In genomic region chr4:149794010-149794338, GRCm38 (mm10) we compare ENCODE assay signal across 15 mouse cellular contexts. TPM values are rescaled to one million over a fixed set of nuclear protein-coding genes. Genes with fewer than 3 reads are reported as not detected.
A peak's percentile ranks its signal among the peaks of the same experiment; 100 is the strongest.
DNase-seq lines count a peak whose midpoint lies in the region; ATAC-seq and TF ChIP-seq lines count a peak whose summit lies in the region.
"Had no signal": no experiment of that assay in that cellular context is flagged by ENCODE, and none has a peak within 500 bp of the region (broad histone marks: within the 10 kb centered on the region; RNA-seq: fewer than 3 reads in every experiment).

No protein-coding gene starts in this region.

- H3K4me2 ChIP-seq in hindbrain, embryonic 13.5 days = no peak overlapping the region
- H3K4me2 ChIP-seq in liver, embryonic 14.5 days (ENCODE audit: low read depth) = no peak overlapping the region
- H3K4me2 ChIP-seq: forebrain, embryonic 15.5 days; neural tube, embryonic 12.5 days had no signal

- H3K27me3 ChIP-seq in hindbrain, embryonic 10.5 days (ENCODE audit: insufficient read depth, poor library complexity, severe bottlenecking) = peaks cover 13% of the 10 kb centered on the region; the same call in 1 of the 2 replicates
- H3K27me3 ChIP-seq in hindbrain, embryonic 13.5 days = no peaks in the 10 kb centered on the region
- H3K27me3 ChIP-seq in liver, embryonic 14.5 days (ENCODE audit: control insufficient read depth, insufficient read depth, low read length) = no peaks in the 10 kb centered on the region
- H3K27me3 ChIP-seq: forebrain, embryonic 15.5 days; neural tube, embryonic 12.5 days; Patski had no signal

- ATAC-seq in hindbrain, embryonic 13.5 days (ENCODE audit: low FRiP score) = no peak
- peak; percentile 27; the same call in 1 of the 2 replicates for ATAC-seq in liver, embryonic 14.5 days (ENCODE audit: insufficient read depth)
- ATAC-seq: forebrain, embryonic 15.5 days; hindbrain, postnatal 0 days; Patski had no signal

- DNase-seq in hindbrain, embryonic 10.5 days (ENCODE audit: low spot score) = peak; percentile 23
- peak; percentile 65 for DNase-seq in lung, postnatal 36 days
- no peak for DNase-seq in lung, adult 2 months
- no peak for DNase-seq in liver, embryonic 14.5 days (ENCODE audit: low read depth in 3 of 3, low spot score in 3 of 3)
- DNase-seq in yolk sac, embryonic 10.5 days (ENCODE audit: low spot score) = peak; percentile 85
- DNase-seq in cerebellum, postnatal 14 days = no peak
- DNase-seq in frontal cortex, adult 2 months (ENCODE audit: extremely low spot score in 1 of 2, low spot score in 1 of 2) = no peak
- DNase-seq: cerebellum, postnatal 36 days; gastrocnemius, postnatal 10 days; spleen, adult 18-20 months had no signal

- no peaks in the 10 kb centered on the region for H3K9me3 ChIP-seq in hindbrain, embryonic 10.5 days
- no peaks in the 10 kb centered on the region for H3K9me3 ChIP-seq in hindbrain, embryonic 13.5 days
- no peaks in the 10 kb centered on the region for H3K9me3 ChIP-seq in liver, embryonic 14.5 days (ENCODE audit: control insufficient read depth, low read length)
- H3K9me3 ChIP-seq: forebrain, embryonic 15.5 days; neural tube, embryonic 12.5 days had no signal

- no peak for TF ChIP-seq CTCF in lung, adult 2 months (IDR thresholded peaks at IDR 0.05; ENCODE audit: insufficient read depth, low read length)
- TF ChIP-seq CTCF in liver, embryonic 14.5 days (IDR thresholded peaks at IDR 0.05; ENCODE audit: low read depth) = no peak

- no peak overlapping the region for H3K27ac ChIP-seq in hindbrain, embryonic 10.5 days
- H3K27ac ChIP-seq in hindbrain, embryonic 13.5 days = no peak overlapping the region
- H3K27ac ChIP-seq in liver, embryonic 14.5 days = no peak overlapping the region
- H3K27ac ChIP-seq: forebrain, embryonic 15.5 days; hindbrain, postnatal 0 days; neural tube, embryonic 12.5 days had no signal

- no peak for TF ChIP-seq POLR2A in lung, adult 2 months (IDR thresholded peaks at IDR 0.05; ENCODE audit: borderline replicate concordance, extremely low read depth, low read depth, low read length)

- no peaks in the 10 kb centered on the region for H3K36me3 ChIP-seq in hindbrain, embryonic 10.5 days
- no peaks in the 10 kb centered on the region for H3K36me3 ChIP-seq in hindbrain, embryonic 13.5 days
- no peaks in the 10 kb centered on the region for H3K36me3 ChIP-seq in liver, embryonic 14.5 days (replicated peaks; ENCODE audit: control insufficient read depth, insufficient read depth, low read depth)
- H3K36me3 ChIP-seq: forebrain, embryonic 15.5 days; neural tube, embryonic 12.5 days had no signal

- WGBS in hindbrain, embryonic 10.5 days = 52% methylated on average over 8 of the region's 8 CpGs
- WGBS in hindbrain, embryonic 13.5 days = 53% methylated on average over 8 of the region's 8 CpGs
- WGBS in lung, adult 2 months = 19% methylated on average over 8 of the region's 8 CpGs
- 49% methylated on average over 8 of the region's 8 CpGs for WGBS in liver, embryonic 14.5 days (ENCODE audit: insufficient replicate concordance)

- H3K9ac ChIP-seq in hindbrain, embryonic 13.5 days = no peak overlapping the region
- H3K9ac ChIP-seq in liver, embryonic 14.5 days (replicated peaks) = no peak overlapping the region
- H3K9ac ChIP-seq: forebrain, embryonic 15.5 days; neural tube, embryonic 12.5 days had no signal

- TF ChIP-seq EP300 in liver, embryonic 14.5 days (IDR thresholded peaks at IDR 0.05; ENCODE audit: low read depth) = no peak

- no peak overlapping the region for H3K4me3 ChIP-seq in hindbrain, embryonic 10.5 days
- H3K4me3 ChIP-seq in hindbrain, embryonic 13.5 days = no peak overlapping the region
- H3K4me3 ChIP-seq in lung, adult 2 months (replicated peaks; ENCODE audit: extremely low read depth, low read depth, low read length) = no peak overlapping the region
- H3K4me3 ChIP-seq in liver, embryonic 14.5 days (ENCODE audit: insufficient read depth in 1 of 2, low read depth in 2 of 2, low read length in 2 of 2) = no peak overlapping the region
- H3K4me3 ChIP-seq: forebrain, embryonic 15.5 days; neural tube, embryonic 12.5 days had no signal

- peaks cover 57% of the 10 kb centered on the region for H3K4me1 ChIP-seq in hindbrain, embryonic 10.5 days (replicated peaks)
- peaks cover 25% of the 10 kb centered on the region for H3K4me1 ChIP-seq in hindbrain, embryonic 13.5 days (replicated peaks)
- peaks cover 23% of the 10 kb centered on the region for H3K4me1 ChIP-seq in lung, adult 2 months (ENCODE audit: control insufficient read depth, insufficient read depth, low read length)
- H3K4me1 ChIP-seq in liver, embryonic 14.5 days (replicated peaks; ENCODE audit: control insufficient read depth in 2 of 2, insufficient read depth in 2 of 2, low read length in 1 of 2) = peaks cover 0 to 32% of the 10 kb centered on the region in 2 experiments; a peak in 2 of 4 replicates
- H3K4me1 ChIP-seq: forebrain, embryonic 15.5 days had no signal

RNA-seq across cellular contexts. Expression of gene Slc25a33, which starts 19.9 kb away (rescaled TPM):
- polyA plus RNA-seq in hindbrain, embryonic 10.5 days (2016; fragmentation: Nextera tagmentation; extraction: Ambion mirVana) = 19.1 and 20.3 TPM in 2 replicates
- polyA plus RNA-seq in hindbrain, embryonic 13.5 days (2015; fragmentation: Nextera tagmentation; extraction: Ambion mirVana) = 27.6 and 28.3 TPM in 2 replicates
- 9.5 and 12.7 TPM in 2 replicates for polyA plus RNA-seq in lung, adult 2 months (2012; rRNA removed)
- polyA plus RNA-seq in liver, embryonic 14.5 days (2012; rRNA removed) = 3.3 and 4.8 TPM in 2 replicates
- 7.8 and 9.8 TPM in 2 replicates for polyA plus RNA-seq in liver, embryonic 14.5 days (2014; fragmentation: Nextera tagmentation; extraction: Ambion mirVana)
- polyA plus RNA-seq in frontal cortex, adult 2 months (2012; rRNA removed) = 35.1 and 36.5 TPM in 2 replicates

RNA-seq across cellular contexts. Expression of gene Tmem201, which starts 56.1 kb away (rescaled TPM):
- polyA plus RNA-seq in hindbrain, embryonic 10.5 days (2016; fragmentation: Nextera tagmentation; extraction: Ambion mirVana) = 40.8 and 44.4 TPM in 2 replicates
- 36.3 and 41.2 TPM in 2 replicates for polyA plus RNA-seq in hindbrain, embryonic 13.5 days (2015; fragmentation: Nextera tagmentation; extraction: Ambion mirVana)
- 34.0 TPM in 2 replicates for polyA plus RNA-seq in lung, adult 2 months (2012; rRNA removed)
- polyA plus RNA-seq in liver, embryonic 14.5 days (2012; rRNA removed) = 7.2 and 8.6 TPM in 2 replicates
- 3.5 and 4.1 TPM in 2 replicates for polyA plus RNA-seq in liver, embryonic 14.5 days (2014; fragmentation: Nextera tagmentation; extraction: Ambion mirVana)
- polyA plus RNA-seq in frontal cortex, adult 2 months (2012; rRNA removed) = 78.2 and 79.6 TPM in 2 replicates

Comparison
In these comparisons a context has a peak if more than half of its experiments do, and no peak if none do; other contexts are left out.
1. DNase-seq: peak in hindbrain, embryonic 10.5 days (single experiment), lung, postnatal 36 days (single experiment) and yolk sac, embryonic 10.5 days (single experiment); none in lung, adult 2 months (single experiment), liver, embryonic 14.5 days (0 of 3), cerebellum, postnatal 14 days (0 of 2) and frontal cortex, adult 2 months (0 of 2).